Comparison of ENCODE assay signal across 16 mouse cellular contexts in the genomic region with DNA sequence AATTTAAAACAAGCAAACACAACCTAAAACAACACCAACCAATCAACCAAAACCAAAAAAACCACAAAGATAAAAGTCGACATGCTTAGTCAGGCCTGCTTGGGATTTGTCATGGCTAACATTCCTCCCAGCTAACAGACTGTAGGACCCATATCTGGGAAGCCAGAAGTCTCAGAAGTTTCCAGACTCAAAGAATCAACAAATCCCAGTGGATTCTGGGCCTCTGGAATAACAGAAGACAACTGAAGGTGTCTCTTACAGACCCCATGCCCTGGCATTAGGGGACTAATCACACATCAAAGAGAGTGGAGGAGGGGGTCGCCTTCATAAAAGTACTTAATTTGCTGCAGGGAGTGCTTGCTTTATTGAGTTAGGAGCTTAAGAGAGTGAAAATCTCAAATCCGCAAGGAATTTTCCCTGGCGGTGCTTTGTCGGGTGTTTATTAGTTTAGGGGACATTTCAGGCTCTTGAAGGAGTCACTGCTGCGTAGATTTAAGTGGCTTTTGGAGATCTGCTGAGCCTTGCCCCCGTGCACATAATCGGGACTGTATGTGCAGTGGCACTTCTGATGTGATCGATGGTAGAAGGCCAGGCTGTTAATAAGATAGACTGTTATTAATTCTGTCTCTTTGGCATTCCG. TPM values are rescaled to one million over a fixed set of nuclear protein-coding genes. Genes with fewer than 3 reads are reported as not detected.
DNase-seq lines count a peak whose midpoint lies in the region; ATAC-seq and TF ChIP-seq lines count a peak whose summit lies in the region.
"Had no signal": no experiment of that assay in that cellular context is flagged by ENCODE, and none has a peak within 500 bp of the region (broad histone marks: within the 10 kb centered on the region; RNA-seq: fewer than 3 reads in every experiment).

No protein-coding gene starts in this region.

- no peak for TF ChIP-seq CTCF in kidney, postnatal 0 days (IDR thresholded peaks at IDR 0.05; ENCODE audit: low read depth)
- TF ChIP-seq CTCF in MEL (IDR thresholded peaks at IDR 0.05 in 2 of 3, conservative IDR thresholded peaks at IDR 0.05 in 1 of 3; ENCODE audit: control insufficient read depth in 1 of 3, insufficient read depth in 1 of 3, low read depth in 2 of 3, low read length in 3 of 3, poor library complexity in 1 of 3, severe bottlenecking in 1 of 3) = no peak
- TF ChIP-seq CTCF in cerebellum, adult 2 months (IDR thresholded peaks at IDR 0.05; ENCODE audit: borderline replicate concordance, insufficient read depth, low read depth, low read length) = no peak

- no peaks in the 10 kb centered on the region for H3K27me3 ChIP-seq in forebrain, embryonic 14.5 days (replicated peaks; ENCODE audit: control insufficient read depth, insufficient read depth, low read length)
- H3K27me3 ChIP-seq in forebrain, embryonic 16.5 days (replicated peaks; ENCODE audit: control insufficient read depth, insufficient read depth, low read length) = no peaks in the 10 kb centered on the region
- no peaks in the 10 kb centered on the region for H3K27me3 ChIP-seq in kidney, postnatal 0 days (ENCODE audit: insufficient read depth, low read length)
- peaks cover 2 to 5% of the 10 kb centered on the region in 2 experiments; a peak in 3 of 4 replicates for H3K27me3 ChIP-seq in MEL (ENCODE audit: control insufficient read depth in 1 of 2, insufficient read depth in 2 of 2, low read length in 2 of 2)
- H3K27me3 ChIP-seq in cerebellum, adult 2 months (ENCODE audit: control insufficient read depth, insufficient read depth, low read length) = no peaks in the 10 kb centered on the region
- H3K27me3 ChIP-seq: forebrain, embryonic 15.5 days; intestine, embryonic 15.5 days had no signal

- no peaks in the 10 kb centered on the region for H3K79me2 ChIP-seq in MEL (ENCODE audit: control insufficient read depth, insufficient read depth, low read length, poor library complexity)

- H3K36me3 ChIP-seq in forebrain, embryonic 14.5 days (ENCODE audit: control insufficient read depth, insufficient read depth, low read length) = no peaks in the 10 kb centered on the region
- no peaks in the 10 kb centered on the region for H3K36me3 ChIP-seq in forebrain, embryonic 16.5 days (ENCODE audit: control insufficient read depth, insufficient read depth)
- H3K36me3 ChIP-seq in kidney, postnatal 0 days (ENCODE audit: insufficient read depth, low read length) = no peaks in the 10 kb centered on the region
- H3K36me3 ChIP-seq in MEL (ENCODE audit: control insufficient read depth in 1 of 2, insufficient read depth in 2 of 2, low read length in 2 of 2) = no peaks in the 10 kb centered on the region
- H3K36me3 ChIP-seq: embryonic facial prominence, embryonic 12.5 days; forebrain, embryonic 15.5 days; hindbrain, embryonic 10.5 days; intestine, embryonic 15.5 days had no signal

- no peak for TF ChIP-seq POLR2A in MEL (IDR thresholded peaks at IDR 0.05; ENCODE audit: control insufficient read depth in 1 of 2, insufficient read depth in 1 of 2, low read depth in 1 of 2, low read length in 2 of 2, poor library complexity in 1 of 2)
- TF ChIP-seq POLR2A in cerebellum, adult 2 months (IDR thresholded peaks at IDR 0.05; ENCODE audit: borderline replicate concordance, insufficient read depth, low read length) = no peak

- H3K27ac ChIP-seq in forebrain, embryonic 14.5 days (ENCODE audit: low read depth, low read length) = no peak overlapping the region
- no peak overlapping the region for H3K27ac ChIP-seq in forebrain, embryonic 16.5 days (ENCODE audit: low read length)
- no peak overlapping the region for H3K27ac ChIP-seq in kidney, postnatal 0 days
- H3K27ac ChIP-seq in MEL (ENCODE audit: control insufficient read depth, low read depth, low read length) = no peak overlapping the region
- H3K27ac ChIP-seq in cerebellum, adult 2 months (ENCODE audit: insufficient read depth, low read length) = no peak overlapping the region
- H3K27ac ChIP-seq: embryonic facial prominence, embryonic 12.5 days; forebrain, embryonic 15.5 days; intestine, embryonic 15.5 days had no signal

- H3K9ac ChIP-seq in forebrain, embryonic 14.5 days (ENCODE audit: low read length) = no peak overlapping the region
- no peak overlapping the region for H3K9ac ChIP-seq in forebrain, embryonic 16.5 days (replicated peaks; ENCODE audit: low read depth, low read length)
- no peak overlapping the region for H3K9ac ChIP-seq in kidney, postnatal 0 days (ENCODE audit: low read depth, low read length)
- H3K9ac ChIP-seq in MEL (ENCODE audit: control insufficient read depth, low read depth, low read length, poor library complexity, severe bottlenecking) = no peak overlapping the region
- H3K9ac ChIP-seq: embryonic facial prominence, embryonic 12.5 days; forebrain, embryonic 15.5 days; intestine, embryonic 15.5 days had no signal

- no peak for TF ChIP-seq RAD21 in MEL (IDR thresholded peaks at IDR 0.05; ENCODE audit: low read depth, low read length)

- H3K4me1 ChIP-seq in forebrain, embryonic 14.5 days (ENCODE audit: control insufficient read depth, insufficient read depth, low read length) = no peaks in the 10 kb centered on the region
- H3K4me1 ChIP-seq in forebrain, embryonic 16.5 days (replicated peaks; ENCODE audit: control insufficient read depth, insufficient read depth, low read length) = no peaks in the 10 kb centered on the region
- H3K4me1 ChIP-seq in kidney, postnatal 0 days (replicated peaks; ENCODE audit: insufficient read depth, low read length) = no peaks in the 10 kb centered on the region; the same call in 1 of the 2 replicates
- H3K4me1 ChIP-seq in MEL (ENCODE audit: control insufficient read depth in 1 of 2, insufficient read depth in 2 of 2, low read length in 2 of 2) = no peaks in the 10 kb centered on the region
- peaks cover 4% of the 10 kb centered on the region; the same call in 1 of the 2 replicates for H3K4me1 ChIP-seq in cerebellum, adult 2 months (ENCODE audit: control insufficient read depth, insufficient read depth, low read length)
- H3K4me1 ChIP-seq: forebrain, embryonic 15.5 days had no signal

- H3K9me3 ChIP-seq in forebrain, embryonic 14.5 days (replicated peaks; ENCODE audit: control insufficient read depth, low read length) = no peaks in the 10 kb centered on the region
- H3K9me3 ChIP-seq in forebrain, embryonic 16.5 days (ENCODE audit: control insufficient read depth, low read length) = no peaks in the 10 kb centered on the region
- H3K9me3 ChIP-seq in kidney, postnatal 0 days (replicated peaks; ENCODE audit: low read length) = no peaks in the 10 kb centered on the region
- no peaks in the 10 kb centered on the region for H3K9me3 ChIP-seq in MEL (replicated peaks; ENCODE audit: insufficient read depth, low read length)
- H3K9me3 ChIP-seq: embryonic facial prominence, embryonic 12.5 days; forebrain, embryonic 15.5 days; hindbrain, embryonic 10.5 days; intestine, embryonic 15.5 days had no signal

- DNase-seq in forebrain, embryonic 14.5 days (ENCODE audit: low spot score) = peak; percentile 11
- peak; percentile 50 for DNase-seq in kidney, postnatal 0 days (ENCODE audit: low spot score)
- DNase-seq in kidney, postnatal 36 days = no peak
- peak; percentile 13 for DNase-seq in MEL (ENCODE audit: low read depth, low spot score)
- DNase-seq in forelimb bud, embryonic 11.5 days (ENCODE audit: low read depth, low spot score) = peak; percentile 64
- DNase-seq in cerebellum, adult 2 months = no peak
- no peak for DNase-seq in left cerebral cortex, adult 8-10 months (ENCODE audit: low spot score in 2 of 2)
- DNase-seq: gastrocnemius, postnatal 25 days; right cerebral cortex, postnatal 25 days had no signal

- no peak overlapping the region for H3K4me3 ChIP-seq in forebrain, embryonic 14.5 days (ENCODE audit: low read depth, low read length)
- H3K4me3 ChIP-seq in forebrain, embryonic 16.5 days (replicated peaks; ENCODE audit: low read length) = no peak overlapping the region
- no peak overlapping the region for H3K4me3 ChIP-seq in kidney, postnatal 0 days (replicated peaks; ENCODE audit: low read depth, low read length)
- no peak overlapping the region for H3K4me3 ChIP-seq in MEL (ENCODE audit: control insufficient read depth in 1 of 2, insufficient read depth in 1 of 2, low read depth in 2 of 2, low read length in 2 of 2)
- no peak overlapping the region for H3K4me3 ChIP-seq in cerebellum, adult 2 months (replicated peaks; ENCODE audit: insufficient read depth, low read depth, low read length)
- H3K4me3 ChIP-seq: embryonic facial prominence, embryonic 12.5 days; forebrain, embryonic 15.5 days; hindbrain, embryonic 10.5 days; intestine, embryonic 15.5 days; megakaryocyte, embryonic 14.5 days had no signal

- TF ChIP-seq EP300 in MEL (IDR thresholded peaks at IDR 0.05; ENCODE audit: low read depth in 1 of 2, low read length in 2 of 2) = no peak

- 20% methylated on average over 10 of the region's 10 CpGs for WGBS in forebrain, embryonic 14.5 days
- 14% methylated on average over 10 of the region's 10 CpGs for WGBS in forebrain, embryonic 16.5 days
- WGBS in kidney, postnatal 0 days = 22% methylated on average over 10 of the region's 10 CpGs
- 66% methylated on average over 10 of the region's 10 CpGs for WGBS in cerebellum, adult 2 months

- H3K4me2 ChIP-seq in forebrain, embryonic 14.5 days (ENCODE audit: low read length) = no peak overlapping the region
- H3K4me2 ChIP-seq in forebrain, embryonic 16.5 days (ENCODE audit: low read length) = no peak overlapping the region
- no peak overlapping the region for H3K4me2 ChIP-seq in kidney, postnatal 0 days (ENCODE audit: low read length)
- H3K4me2 ChIP-seq: embryonic facial prominence, embryonic 12.5 days; forebrain, embryonic 15.5 days; intestine, embryonic 15.5 days had no signal

- no peak for ATAC-seq in forebrain, embryonic 14.5 days
- ATAC-seq in forebrain, embryonic 16.5 days = no peak
- ATAC-seq in kidney, postnatal 0 days (replicated peaks; ENCODE audit: low FRiP score, low read depth) = no peak
- ATAC-seq: activated CD4-positive, CD25-positive, alpha-beta regulatory T cell, adult 4 months; forebrain, embryonic 15.5 days; intestine, embryonic 15.5 days had no signal

TF ChIP-seq in MEL, 35 proteins besides CTCF, POLR2A, EP300 and RAD21:
- no peak for TF ChIP-seq JUND (IDR thresholded peaks at IDR 0.05; ENCODE audit: low read depth, low read length)
- no peak for TF ChIP-seq BHLHE40 (IDR thresholded peaks at IDR 0.05; ENCODE audit: borderline replicate concordance, low read depth, low read length)

RNA-seq across cellular contexts. Expression of a gene that starts 24.9 kb away (rescaled TPM):
- polyA plus RNA-seq in forebrain, embryonic 14.5 days (2014; fragmentation: Nextera tagmentation; extraction: Ambion mirVana) = 0.63 and 0.78 TPM in 2 replicates
- polyA plus RNA-seq in forebrain, embryonic 16.5 days (2015; fragmentation: Nextera tagmentation; extraction: Ambion mirVana) = 0.52 and 0.76 TPM in 2 replicates
- 0.69 and 0.86 TPM in 2 replicates for polyA plus RNA-seq in kidney, postnatal 0 days (2015; fragmentation: Nextera tagmentation; extraction: Ambion mirVana)
- 0.04 and 0.07 TPM in 2 replicates for total RNA-seq in MEL (2012; rRNA removed)
- not detected for polyA plus RNA-seq in MEL (2012; ENCODE audit: insufficient read depth in 1 of 2, insufficient read length in 2 of 2, low read depth in 1 of 2, low replicate concordance in 2 of 2, missing spikeins in 1 of 2)
- polyA plus RNA-seq in cerebellum, adult 2 months (2012; rRNA removed) = 2.8 and 5.8 TPM in 2 replicates
- total RNA-seq in left cerebral cortex, adult 8-10 months (2022) = 1 to 10 TPM in 1 of 4 experiments, under 1 TPM in 3; 0.44 to 2.0 (median 0.79) TPM
- total RNA-seq: gastrocnemius, postnatal 25 days had no signal

Comparison
In these comparisons a context has a peak if more than half of its experiments do, and no peak if none do; other contexts are left out.
1. DNase-seq: peak in forebrain, embryonic 14.5 days (single experiment), kidney, postnatal 0 days (single experiment), MEL (single experiment) and forelimb bud, embryonic 11.5 days (single experiment); none in kidney, postnatal 36 days (0 of 2), cerebellum, adult 2 months (0 of 2) and left cerebral cortex, adult 8-10 months (0 of 2).